Mouse (Mus musculus): Measurements from ENCODE around the gene Tipin. TPM values are rescaled to one million over a fixed set of nuclear protein-coding genes. Genes with fewer than 3 reads are reported as not detected.
"Not testable (repeated sequence)": the region's sequence is repeated elsewhere in the genome, so short reads cannot be mapped to it uniquely, and the experiment has no call there.

Tipin gene
- polyA plus RNA-seq, 1 experiment from 2014 or later = 246 TPM

DNA sequence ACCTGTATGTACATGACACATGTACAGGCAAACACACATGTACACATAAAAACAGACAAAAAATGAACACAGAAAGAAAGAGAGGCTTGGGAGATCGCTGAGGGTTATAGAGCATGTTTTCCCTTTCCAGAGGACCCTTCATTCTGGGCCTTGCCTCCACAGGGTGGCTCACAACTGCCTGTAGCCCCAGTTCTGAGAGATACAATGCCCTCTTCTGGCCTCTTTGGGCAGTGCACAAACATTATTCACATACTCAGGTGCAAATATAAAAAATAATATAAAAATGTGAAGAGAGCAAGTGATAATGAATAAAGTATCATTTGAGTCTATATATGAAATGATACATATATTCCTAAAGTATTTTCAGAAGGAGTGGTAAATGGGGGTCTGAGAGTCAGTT, 6.5 kb upstream of the Tipin start:
- WGBS = 61% methylated on average over 1 of the region's 1 CpGs
- H3K27ac ChIP-seq = no peak overlapping the region
- no peak for DNase-seq (ENCODE audit: low spot score)
- no peaks in the 10 kb centered on the region for H3K27me3 ChIP-seq (ENCODE audit: insufficient read depth, poor library complexity, severe bottlenecking)
- no peaks in the 10 kb centered on the region for H3K36me3 ChIP-seq
- H3K4me3 ChIP-seq = no peak overlapping the region
- no peaks in the 10 kb centered on the region for H3K4me1 ChIP-seq (replicated peaks)
- H3K9me3 ChIP-seq = no peaks in the 10 kb centered on the region

DNA sequence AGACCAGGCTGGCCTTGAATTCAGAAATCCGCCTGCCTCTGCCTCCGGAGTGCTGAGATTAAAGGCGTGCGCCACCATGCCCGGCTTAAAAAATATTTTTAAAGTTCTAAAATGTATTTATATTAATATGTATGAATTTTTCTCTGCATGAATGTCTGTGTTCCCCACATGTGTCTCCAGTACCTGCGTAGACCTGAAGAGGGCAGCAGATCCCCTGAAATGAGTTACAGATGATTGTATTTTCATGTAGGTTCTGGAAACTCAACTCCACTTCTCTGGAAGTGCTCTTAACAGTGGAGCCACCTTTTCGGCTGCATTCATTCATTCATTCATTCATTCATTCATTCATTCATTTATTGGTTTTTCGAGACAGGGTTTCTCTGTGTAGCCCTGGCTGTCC, 3.7 kb upstream of the Tipin start:
- H3K4me1 ChIP-seq (replicated peaks) = peaks cover 9% of the 10 kb centered on the region
- no peaks in the 10 kb centered on the region for H3K9me3 ChIP-seq
- no peaks in the 10 kb centered on the region for H3K36me3 ChIP-seq
- no peak overlapping the region for H3K4me3 ChIP-seq
- WGBS = 69% methylated on average over 8 of the region's 8 CpGs
- no peak overlapping the region for H3K27ac ChIP-seq
- H3K27me3 ChIP-seq (ENCODE audit: insufficient read depth, poor library complexity, severe bottlenecking) = no peaks in the 10 kb centered on the region
- DNase-seq (ENCODE audit: low spot score) = peak; percentile 68

DNA sequence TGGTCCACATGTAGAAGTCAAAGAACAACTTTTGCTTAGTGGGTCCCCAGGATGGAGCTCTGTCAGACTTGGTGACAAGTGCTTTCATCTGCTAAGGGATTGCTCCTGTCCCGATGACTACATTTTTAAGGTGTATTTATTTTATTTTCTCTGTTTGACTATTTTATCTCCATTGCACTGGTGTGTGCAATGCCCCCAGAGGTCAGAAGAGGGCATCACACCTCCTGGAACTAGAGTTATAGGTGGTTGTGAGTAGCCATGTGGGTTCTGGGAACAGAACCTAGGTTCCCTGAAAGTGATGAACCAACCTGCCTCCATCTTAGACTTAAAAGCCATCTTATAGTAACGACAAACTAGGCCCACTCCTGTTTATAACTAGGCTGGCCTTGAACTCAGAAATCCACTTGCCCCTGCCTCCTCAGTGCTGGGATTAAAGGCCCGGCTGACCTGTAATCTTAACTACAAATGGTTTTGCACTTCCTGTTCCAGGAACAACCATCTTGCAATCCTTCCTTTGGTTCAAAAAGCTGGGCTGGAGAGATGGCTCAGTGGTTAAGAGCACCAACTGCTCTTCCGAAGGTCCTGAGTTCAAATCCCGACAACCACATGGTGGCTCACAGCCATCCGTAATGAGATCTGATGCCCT, 2.6 kb upstream of the Tipin start:
- 95% methylated on average over 6 of the region's 6 CpGs for WGBS
- H3K4me1 ChIP-seq (replicated peaks) = peaks cover 11% of the 10 kb centered on the region
- no peaks in the 10 kb centered on the region for H3K27me3 ChIP-seq (ENCODE audit: insufficient read depth, poor library complexity, severe bottlenecking)
- H3K9me3 ChIP-seq = no peaks in the 10 kb centered on the region
- peaks cover under 1% of the 10 kb centered on the region; the same call in 1 of the 2 replicates for H3K36me3 ChIP-seq
- DNase-seq (ENCODE audit: low spot score) = no peak
- H3K27ac ChIP-seq = no peak overlapping the region
- H3K4me3 ChIP-seq = no peak overlapping the region

DNA sequence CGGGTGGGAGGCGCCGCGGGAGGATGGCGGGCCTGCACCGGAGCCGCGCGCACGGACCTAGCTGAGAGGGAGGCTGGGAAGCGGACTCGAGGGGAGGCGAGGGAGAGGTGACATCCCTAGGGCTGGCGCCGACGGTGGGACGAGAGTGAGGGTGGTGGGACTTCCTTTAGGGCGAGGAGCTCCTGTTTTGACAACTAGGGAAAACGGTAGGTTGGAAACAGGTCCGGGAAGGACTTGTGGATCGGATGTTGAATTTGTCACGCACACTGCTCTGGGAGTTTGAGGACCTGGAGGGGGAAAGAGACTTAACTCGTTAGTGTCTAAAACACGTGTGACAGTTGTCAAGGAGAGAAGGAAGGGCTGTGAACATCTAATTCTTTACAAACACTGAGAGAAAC, 399 bp downstream of the Tipin start:
- Histone ChIP-seq H3K27ac (peak overlapping the region; percentile 99), H3K4me1 (replicated peaks) (peaks cover 11% of the 10 kb centered on the region), H3K36me3 (peaks cover 15% of the 10 kb centered on the region), H3K27me3 (ENCODE audit: insufficient read depth, poor library complexity, severe bottlenecking) (no peaks in the 10 kb centered on the region), H3K9me3 (no peaks in the 10 kb centered on the region), H3K4me3 (peak overlapping the region; percentile 92)
- DNase-seq (ENCODE audit: low spot score) = no peak
- under 1% methylated on average over 24 of the region's 24 CpGs for WGBS

DNA sequence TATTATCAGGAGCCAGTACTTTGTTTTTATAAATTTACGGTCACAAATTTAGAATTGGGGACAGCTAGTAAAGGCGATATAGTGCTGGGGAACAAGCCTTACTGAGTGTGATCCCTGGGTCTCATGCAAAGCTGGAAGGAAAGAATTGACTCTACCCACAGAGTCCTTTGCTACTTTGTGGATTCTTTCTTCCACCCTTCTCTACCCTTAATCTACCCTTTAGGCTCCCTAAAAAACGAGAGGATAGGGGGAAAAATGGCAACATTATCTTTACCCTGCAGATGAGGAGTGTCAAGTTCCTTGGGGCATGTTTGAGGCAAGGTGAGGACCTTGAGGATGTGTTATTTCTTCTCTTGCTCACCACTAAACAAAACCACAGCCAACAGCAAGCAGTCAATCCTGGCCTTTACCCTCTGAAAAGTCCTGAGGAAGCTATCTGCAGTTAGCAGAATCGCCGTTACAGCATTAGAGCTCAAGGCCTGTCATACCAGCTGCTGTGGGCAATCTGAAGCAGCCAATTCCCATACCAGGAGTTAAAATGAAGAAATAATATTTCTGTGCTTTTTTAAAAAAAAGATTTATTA, 1.1 kb downstream of the Tipin start:
- Histone ChIP-seq H3K4me1 (replicated peaks) (peaks cover 11% of the 10 kb centered on the region), H3K4me3 (peak overlapping the region; percentile 92), H3K27me3 (ENCODE audit: insufficient read depth, poor library complexity, severe bottlenecking) (no peaks in the 10 kb centered on the region), H3K9me3 (no peaks in the 10 kb centered on the region), H3K36me3 (peaks cover 22% of the 10 kb centered on the region), H3K27ac (peak overlapping the region; percentile 99)
- no peak for DNase-seq (ENCODE audit: low spot score)
- WGBS = 73% methylated on average over 5 of the region's 5 CpGs

DNA sequence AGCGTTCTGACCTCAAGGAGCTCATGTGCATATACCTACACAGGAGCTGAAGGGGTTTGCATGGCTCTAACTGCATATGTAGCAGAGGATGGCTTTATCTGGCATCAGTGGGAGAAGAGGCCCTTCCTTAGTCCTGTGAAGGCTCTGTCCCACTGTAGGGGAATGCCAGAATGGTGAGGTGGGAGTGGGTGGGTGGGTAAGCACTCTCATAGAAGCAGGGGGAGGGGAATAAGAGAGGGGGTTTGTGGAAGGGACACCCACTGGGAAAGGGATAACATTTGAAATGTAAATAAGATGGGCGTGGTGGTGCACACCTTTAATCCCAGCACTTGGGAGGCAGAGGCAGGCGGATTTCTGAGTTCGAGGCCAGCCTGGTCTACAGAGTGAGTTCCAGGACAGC, 21.7 kb downstream of the Tipin start:
- H3K9me3 ChIP-seq; DNase-seq (ENCODE audit: low spot score); H3K27me3 ChIP-seq (ENCODE audit: insufficient read depth, poor library complexity, severe bottlenecking); H3K4me3 ChIP-seq; H3K27ac ChIP-seq; H3K4me1 ChIP-seq (replicated peaks): not testable (repeated sequence)
- WGBS = 95% methylated on average over 4 of the region's 4 CpGs
- H3K36me3 ChIP-seq = peaks cover 99% of the 10 kb centered on the region

DNA sequence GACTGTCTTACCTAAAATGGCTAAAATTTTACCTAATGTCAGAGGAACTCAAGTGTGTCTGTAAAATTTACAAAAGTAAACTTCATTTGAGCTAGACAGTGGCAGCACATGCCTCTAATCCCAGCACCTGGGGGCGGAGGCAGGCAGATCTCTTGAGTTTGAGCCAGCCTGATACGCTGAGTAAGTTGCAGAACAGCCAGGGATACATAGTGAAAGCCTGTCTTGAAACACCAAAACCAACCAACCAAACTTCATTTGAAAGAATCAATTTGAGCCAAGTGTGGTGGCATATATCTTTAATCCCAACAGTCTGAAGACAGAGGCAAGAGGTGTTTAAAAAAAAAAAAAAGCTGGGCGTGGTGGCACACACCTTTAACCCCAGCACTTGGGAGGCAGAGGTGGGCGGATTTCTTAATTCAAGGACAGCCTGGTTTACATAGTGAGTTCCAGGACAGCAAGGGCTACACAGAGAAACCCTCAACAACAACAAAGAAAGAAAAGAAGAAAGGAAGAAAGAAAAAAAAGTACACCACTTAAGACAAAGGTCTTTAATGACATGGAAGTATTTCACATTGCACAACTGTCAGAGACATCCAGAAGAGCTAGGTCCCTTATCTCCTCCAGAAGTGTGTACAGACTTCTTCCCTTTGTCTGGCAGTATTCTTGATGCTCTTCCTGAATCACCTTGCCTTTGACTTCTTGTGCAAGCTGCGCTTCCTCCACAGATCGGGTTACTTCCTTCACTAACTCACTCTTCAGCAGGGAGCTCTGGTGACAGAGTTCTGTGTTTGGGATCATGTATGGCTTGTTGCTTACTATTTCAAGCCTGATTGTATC, 25.3 kb downstream of the Tipin start:
- Histone ChIP-seq H3K9me3 (no peaks in the 10 kb centered on the region), H3K4me1 (replicated peaks) (no peaks in the 10 kb centered on the region), H3K27me3 (ENCODE audit: insufficient read depth, poor library complexity, severe bottlenecking) (no peaks in the 10 kb centered on the region), H3K36me3 (peaks cover 96% of the 10 kb centered on the region), H3K27ac (no peak overlapping the region), H3K4me3 (no peak overlapping the region)
- WGBS = 85% methylated on average over 6 of the region's 6 CpGs
- no peak for DNase-seq (ENCODE audit: low spot score)

DNA sequence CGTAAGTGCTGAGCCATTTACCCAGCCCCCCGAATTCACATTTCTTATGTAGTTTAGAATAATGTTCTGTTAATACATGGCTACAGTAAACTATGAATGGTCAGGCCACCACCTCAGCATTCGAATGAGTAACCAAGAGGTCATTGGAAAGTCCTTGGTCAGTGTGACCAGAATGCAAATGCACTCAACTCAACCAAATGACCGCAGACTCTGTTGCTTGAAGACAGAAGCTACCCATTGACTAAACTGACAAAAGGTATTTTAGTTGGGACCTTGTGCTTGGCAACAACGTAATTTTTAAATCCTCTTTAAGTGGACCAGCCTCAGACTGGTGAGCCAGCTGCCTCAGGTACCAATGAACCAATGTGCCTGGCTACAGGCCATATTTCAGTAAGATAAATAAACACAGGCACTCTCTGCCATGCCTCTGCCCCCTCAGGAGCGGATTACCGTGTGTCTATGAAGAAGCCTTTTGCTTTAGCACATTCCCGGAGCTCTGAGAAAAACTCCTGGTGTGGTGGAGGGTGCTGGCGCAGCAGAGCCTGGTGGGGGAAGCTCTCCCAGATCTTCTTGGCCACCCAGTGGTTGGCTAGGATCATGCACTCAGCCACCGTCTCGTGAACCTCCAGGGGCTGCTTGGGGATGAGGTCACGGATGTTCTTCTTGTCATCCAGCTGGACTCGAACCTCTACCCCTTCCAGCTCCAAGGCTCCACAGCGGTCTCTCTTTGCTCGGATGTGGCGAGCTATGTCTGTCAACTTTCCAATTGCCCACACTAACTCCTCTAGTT, 29.8 kb downstream of the Tipin start:
- DNase-seq (ENCODE audit: low spot score) = peak; percentile 4
- H3K4me1 ChIP-seq (replicated peaks) = no peaks in the 10 kb centered on the region
- peaks cover 82% of the 10 kb centered on the region for H3K36me3 ChIP-seq
- no peaks in the 10 kb centered on the region for H3K27me3 ChIP-seq (ENCODE audit: insufficient read depth, poor library complexity, severe bottlenecking)
- H3K9me3 ChIP-seq = no peaks in the 10 kb centered on the region
- no peak overlapping the region for H3K4me3 ChIP-seq
- WGBS = 79% methylated on average over 16 of the region's 16 CpGs
- H3K27ac ChIP-seq = no peak overlapping the region

DNA sequence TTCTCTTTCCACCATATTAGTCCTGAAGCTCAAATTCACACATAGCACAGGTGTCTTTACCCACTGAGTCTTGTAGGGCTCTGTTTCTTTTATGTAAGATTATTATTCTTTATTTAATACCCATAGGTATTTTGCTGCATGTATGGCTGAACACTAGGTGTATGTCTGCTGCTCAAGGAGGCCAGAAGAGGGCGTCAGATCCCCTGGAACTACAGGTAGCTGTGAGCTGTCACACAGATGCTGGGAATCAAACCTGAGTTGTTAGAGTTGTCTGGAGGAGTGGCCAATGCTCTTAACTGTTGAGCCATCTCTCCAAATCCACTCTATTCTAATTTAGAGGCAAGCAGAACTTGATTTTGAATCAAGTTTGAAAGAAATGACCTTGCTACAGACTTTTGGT, 30.7 kb downstream of the Tipin start:
- Histone ChIP-seq H3K27ac (no peak overlapping the region), H3K4me3 (no peak overlapping the region), H3K4me1 (replicated peaks) (no peaks in the 10 kb centered on the region), H3K9me3 (no peaks in the 10 kb centered on the region), H3K36me3 (peaks cover 79% of the 10 kb centered on the region), H3K27me3 (ENCODE audit: insufficient read depth, poor library complexity, severe bottlenecking) (no peaks in the 10 kb centered on the region)
- 30% methylated on average over 1 of the region's 1 CpGs for WGBS
- no peak for DNase-seq (ENCODE audit: low spot score)

DNA sequence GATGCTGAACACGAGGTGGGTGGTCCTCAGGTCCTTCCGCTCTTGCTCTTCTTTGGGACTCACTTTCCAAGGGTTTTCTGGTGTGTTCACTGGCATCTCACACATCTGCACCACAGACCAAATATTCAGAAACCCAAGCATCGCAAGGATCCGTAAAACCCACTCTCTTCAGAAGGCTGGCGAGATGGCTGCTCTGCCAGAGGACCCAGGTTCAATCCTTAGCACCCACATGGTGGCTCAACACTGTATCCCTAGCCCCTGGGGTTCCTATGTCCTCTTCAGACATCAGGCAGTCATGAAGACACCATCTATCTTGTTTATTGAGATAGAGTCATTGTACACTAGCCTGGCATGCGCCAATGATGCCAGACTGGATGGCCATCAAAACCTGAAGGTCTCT, 33.3 kb downstream of the Tipin start:
- WGBS = 93% methylated on average over 6 of the region's 6 CpGs
- Histone ChIP-seq H3K4me3 (no peak overlapping the region), H3K4me1 (replicated peaks) (no peaks in the 10 kb centered on the region), H3K36me3 (peaks cover 81% of the 10 kb centered on the region), H3K27ac (no peak overlapping the region), H3K9me3 (no peaks in the 10 kb centered on the region), H3K27me3 (ENCODE audit: insufficient read depth, poor library complexity, severe bottlenecking) (no peaks in the 10 kb centered on the region)
- DNase-seq (ENCODE audit: low spot score) = no peak

DNA sequence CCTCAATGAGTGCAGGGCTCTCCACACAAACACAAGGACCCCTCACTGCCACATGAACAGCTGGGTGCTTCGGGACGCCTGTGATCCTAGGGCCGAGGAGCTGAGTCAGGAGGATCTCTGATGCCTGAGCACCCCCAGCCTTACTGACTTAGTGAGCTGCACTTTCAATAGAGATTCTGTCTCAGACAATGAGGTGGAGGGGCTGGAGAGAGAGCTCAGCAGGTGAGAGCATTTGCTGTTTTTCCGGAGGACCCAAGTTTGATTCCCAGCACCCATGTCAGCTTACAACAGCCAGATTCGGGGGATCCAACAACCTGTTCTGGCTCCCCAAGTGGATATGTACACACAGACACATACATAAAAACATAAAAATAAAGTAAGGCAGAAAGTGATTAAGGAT, 35.6 kb downstream of the Tipin start:
- peaks cover 83% of the 10 kb centered on the region for H3K36me3 ChIP-seq

DNA sequence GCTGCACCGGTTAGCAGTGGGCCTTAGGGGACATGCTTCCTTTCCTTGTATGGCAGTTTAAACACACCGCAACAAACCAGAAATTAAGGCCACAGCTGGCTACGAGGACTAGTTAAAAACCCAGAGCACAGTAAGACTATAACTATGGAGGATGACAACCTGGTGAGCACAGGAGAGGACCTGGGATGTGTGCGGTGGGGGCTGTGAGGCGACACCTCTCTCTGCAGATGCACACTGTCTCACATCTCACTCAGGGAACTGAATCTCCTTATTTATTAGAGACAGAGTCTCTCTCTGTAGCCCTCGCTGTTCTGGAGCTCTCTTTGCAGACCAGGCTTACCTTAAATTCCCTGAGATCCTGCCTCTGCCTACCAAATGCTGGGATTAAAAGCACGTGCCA, 42.6 kb downstream of the Tipin start:
- DNase-seq (ENCODE audit: low spot score) = no peak
- 93% methylated on average over 7 of the region's 7 CpGs for WGBS

More for the DNA sequence above, 35.6 kb downstream of the Tipin start:
- no peak overlapping the region for H3K4me3 ChIP-seq
- H3K27ac ChIP-seq = no peak overlapping the region
- DNase-seq (ENCODE audit: low spot score) = no peak
- 99% methylated on average over 5 of the region's 5 CpGs for WGBS
- no peaks in the 10 kb centered on the region for H3K27me3 ChIP-seq (ENCODE audit: insufficient read depth, poor library complexity, severe bottlenecking)
- no peaks in the 10 kb centered on the region for H3K4me1 ChIP-seq (replicated peaks)
- H3K9me3 ChIP-seq = no peaks in the 10 kb centered on the region

More for the DNA sequence above, 42.6 kb downstream of the Tipin start:
- Histone ChIP-seq H3K9me3 (no peaks in the 10 kb centered on the region), H3K4me3 (no peak overlapping the region), H3K27me3 (ENCODE audit: insufficient read depth, poor library complexity, severe bottlenecking) (no peaks in the 10 kb centered on the region), H3K36me3 (peaks cover 91% of the 10 kb centered on the region), H3K4me1 (replicated peaks) (no peaks in the 10 kb centered on the region), H3K27ac (no peak overlapping the region)
